Mouse (Mus musculus) stomach, embryonic 15.5 days (tissue): ENCODE data around the gene Tbc1d9b. TPM values are rescaled to one million over a fixed set of nuclear protein-coding genes. Genes with fewer than 3 reads are reported as not detected.

ENCODE experiments used
- ATAC-seq: fragments of 200-750 bp; cut with Nextera tagmentation; 2 replicates; pipeline ENCODE4 v1.8.0; 2017; ENCODE audit warnings: low read depth, moderate number of reproducible peaks, moderate TSS enrichment; ENCODE audit not compliant: insufficient read depth, low FRiP score
- H3K27ac ChIP-seq: fragments of 300-500 bp; sonication (generic); 2 replicates; pipeline ENCODE4 v1.5.1; 2015; ENCODE audit warnings: mild to moderate bottlenecking, inconsistent platforms
- H3K27me3 ChIP-seq: fragments of 300-500 bp; sonication (generic); replicated peaks from 2 replicates; pipeline ENCODE4 v1.6.1; 2015; ENCODE audit warnings: inconsistent platforms
- H3K36me3 ChIP-seq: fragments of 300-500 bp; sonication (generic); 2 replicates; pipeline ENCODE4 v1.6.1; 2015; ENCODE audit warnings: inconsistent platforms
- H3K4me1 ChIP-seq: fragments of 300-500 bp; sonication (generic); 2 replicates; pipeline ENCODE4 v1.6.1; 2015; ENCODE audit warnings: inconsistent platforms
- H3K4me2 ChIP-seq: fragments of 300-500 bp; sonication (generic); 2 replicates; pipeline ENCODE4 v1.6.1; 2015; ENCODE audit warnings: mild to moderate bottlenecking, inconsistent platforms
- H3K4me3 ChIP-seq: fragments of 300-500 bp; sonication (generic); replicated peaks from 2 replicates; pipeline ENCODE4 v1.5.1; 2015; ENCODE audit warnings: inconsistent platforms
- H3K9ac ChIP-seq: fragments of 300-500 bp; sonication (generic); 2 replicates; pipeline ENCODE4 v1.6.1; 2015; ENCODE audit warnings: inconsistent platforms
- H3K9me3 ChIP-seq: fragments of 300-500 bp; sonication (generic); 2 replicates; pipeline ENCODE4 v1.6.1; 2016; ENCODE audit warnings: inconsistent platforms
- WGBS: fragments of 180-500 bp; shearing (Covaris S2); methylation state at CpG from one replicate; pipeline ENCODE4 v1.1.7; 2015; 5-methylcytosine and 5-hydroxymethylcytosine counted together
- polyA plus RNA-seq: library from polyadenylated mRNA; unstranded; fragments of >200 nt; fragmentation: Nextera tagmentation; extraction: Ambion mirVana; gene quantifications from 2 replicates; pipeline ENCODE4 v1.2.1, GENCODE M21; 2015

Gene Tbc1d9b
- polyA plus RNA-seq, 1 experiment from 2014 or later, result 33.4 TPM

GRCm38 (mm10) chr11:50104016-50104415, 27.2 kb upstream of the Tbc1d9b start:
- H3K27me3 ChIP-seq, result no peaks in the 10 kb centered on the region
- H3K9ac ChIP-seq, result no peak overlapping the region
- WGBS, result 84% methylated on average over 6 of the region's 6 CpGs
- H3K4me2 ChIP-seq, result no peak overlapping the region
- H3K36me3 ChIP-seq, result no peaks in the 10 kb centered on the region
- H3K4me1 ChIP-seq, result 0 out of 2 replicates have a peak, but pooled peaks cover 3% of the 10 kb centered on the region
- H3K4me3 ChIP-seq, result no peak overlapping the region
- no peak overlapping the region for H3K27ac ChIP-seq
- no peak for ATAC-seq
- no peaks in the 10 kb centered on the region for H3K9me3 ChIP-seq

DNA sequence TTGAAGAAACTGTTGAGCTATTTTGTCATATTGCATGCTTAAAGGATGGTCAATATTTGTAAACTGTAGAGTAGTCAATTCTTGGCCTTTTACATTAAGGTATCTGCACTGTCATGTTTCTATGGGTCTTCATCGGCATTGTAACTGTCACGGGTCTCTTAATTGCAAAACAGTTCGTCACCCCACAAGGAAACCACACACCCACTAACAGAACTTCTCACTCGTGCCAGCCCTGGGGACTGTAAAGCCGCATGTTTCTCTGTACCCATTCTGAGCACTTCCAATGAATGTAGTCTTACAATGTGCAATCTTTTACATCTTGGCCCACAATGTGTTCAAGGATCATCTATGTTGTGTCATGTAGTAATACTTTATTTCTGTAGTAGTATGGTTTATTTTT, 26.0 kb upstream of the Tbc1d9b start:
- Histone ChIP-seq H3K4me2 (no peak overlapping the region), H3K27me3 (no peaks in the 10 kb centered on the region), H3K4me3 (no peak overlapping the region), H3K27ac (no peak overlapping the region), H3K9me3 (no peaks in the 10 kb centered on the region), H3K36me3 (no peaks in the 10 kb centered on the region), H3K4me1 (0 out of 2 replicates have a peak, but pooled peaks cover 3% of the 10 kb centered on the region), H3K9ac (no peak overlapping the region)
- no peak for ATAC-seq
- 77% methylated on average over 5 of the region's 5 CpGs for WGBS

DNA sequence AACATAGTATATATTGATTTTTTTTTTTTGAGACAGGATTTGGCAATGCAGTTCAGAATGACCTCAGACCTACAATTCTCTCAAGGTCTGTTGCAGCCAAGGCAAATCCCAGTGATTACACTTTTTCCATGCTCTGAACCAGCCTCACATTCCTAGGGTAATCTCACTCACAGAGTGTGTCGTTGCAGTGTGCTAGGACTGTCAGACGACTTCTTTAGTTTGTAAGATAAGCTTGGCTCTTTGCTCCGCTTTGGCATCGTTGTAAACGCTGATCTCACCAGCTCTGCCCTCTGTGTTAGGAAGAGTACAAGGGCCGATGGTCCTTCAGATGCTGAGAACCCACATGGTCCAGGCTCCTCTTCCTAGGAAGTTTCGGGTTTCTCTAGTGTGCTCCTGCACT, 25.2 kb upstream of the Tbc1d9b start:
- H3K27me3 ChIP-seq, result no peaks in the 10 kb centered on the region
- no peak overlapping the region for H3K27ac ChIP-seq
- H3K9me3 ChIP-seq, result no peaks in the 10 kb centered on the region
- H3K36me3 ChIP-seq, result no peaks in the 10 kb centered on the region
- H3K9ac ChIP-seq, result no peak overlapping the region
- H3K4me3 ChIP-seq, result no peak overlapping the region
- no peak overlapping the region for H3K4me2 ChIP-seq
- ATAC-seq, result no peak
- H3K4me1 ChIP-seq, result 0 out of 2 replicates have a peak, but pooled peaks cover 3% of the 10 kb centered on the region
- WGBS, result 62% methylated on average over 7 of the region's 7 CpGs

DNA sequence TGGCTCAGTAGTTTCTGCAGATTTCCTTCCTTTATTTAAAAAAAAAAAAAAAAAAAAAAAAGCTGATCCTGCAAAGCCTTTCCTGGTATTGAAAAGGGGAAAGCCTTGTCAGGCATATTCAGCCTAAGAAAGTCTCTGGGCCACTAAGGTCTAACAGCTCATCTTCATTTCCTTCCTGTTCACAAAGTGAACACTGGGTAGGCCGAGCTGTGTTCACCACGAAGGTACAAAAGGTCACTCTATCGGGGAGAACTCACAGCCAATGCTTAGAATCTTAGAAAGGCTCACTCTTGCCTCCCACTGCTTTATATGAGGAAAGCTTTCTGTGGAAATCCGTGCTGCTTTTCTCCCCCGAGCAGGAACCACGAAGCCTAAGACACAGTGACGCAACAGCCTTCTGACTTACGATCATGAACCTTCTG, 22.4 kb upstream of the Tbc1d9b start:
- WGBS, result 75% methylated on average over 8 of the region's 8 CpGs
- peak overlapping the region; percentile 26; the same call in 1 of the 2 replicates for H3K27ac ChIP-seq
- H3K27me3 ChIP-seq, result no peaks in the 10 kb centered on the region
- H3K4me1 ChIP-seq, result 0 out of 2 replicates have a peak, but pooled peaks cover 3% of the 10 kb centered on the region
- H3K9me3 ChIP-seq, result no peaks in the 10 kb centered on the region
- no peaks in the 10 kb centered on the region for H3K36me3 ChIP-seq
- no peak overlapping the region for H3K4me3 ChIP-seq
- no peak overlapping the region for H3K4me2 ChIP-seq
- ATAC-seq, result no peak
- no peak overlapping the region for H3K9ac ChIP-seq

DNA sequence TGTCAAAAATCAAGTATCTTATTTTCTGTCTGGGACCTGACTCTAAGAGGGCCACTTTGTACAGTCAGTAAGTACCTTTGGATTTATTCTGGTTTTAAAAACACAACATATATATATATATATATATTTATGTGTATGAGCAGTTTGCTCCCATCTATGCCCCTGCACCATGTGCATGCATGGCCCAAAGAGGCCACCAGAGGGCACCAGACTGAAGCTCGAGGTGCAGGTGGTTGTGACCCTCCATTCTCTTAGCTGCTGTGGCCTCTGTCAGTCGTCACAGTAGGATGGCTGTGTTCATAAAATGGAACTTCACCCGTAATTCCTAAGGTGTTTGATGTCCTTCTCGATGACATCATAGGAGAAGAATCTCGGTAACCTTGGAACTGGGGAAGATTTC, 16.9 kb upstream of the Tbc1d9b start:
- no peaks in the 10 kb centered on the region for H3K27me3 ChIP-seq
- H3K9me3 ChIP-seq, result no peaks in the 10 kb centered on the region
- H3K27ac ChIP-seq, result no peak overlapping the region
- H3K4me2 ChIP-seq, result no peak overlapping the region
- WGBS, result 22% methylated on average over 5 of the region's 5 CpGs
- no peak for ATAC-seq
- no peak overlapping the region for H3K4me3 ChIP-seq
- H3K4me1 ChIP-seq, result no peaks in the 10 kb centered on the region
- H3K9ac ChIP-seq, result no peak overlapping the region
- no peaks in the 10 kb centered on the region for H3K36me3 ChIP-seq

- H3K27me3 ChIP-seq, result no peaks in the 10 kb centered on the region
- H3K27ac ChIP-seq, result no peak overlapping the region
- no peak overlapping the region for H3K4me2 ChIP-seq
- WGBS, result 86% methylated on average over 8 of the region's 8 CpGs
- no peaks in the 10 kb centered on the region for H3K9me3 ChIP-seq
- no peaks in the 10 kb centered on the region for H3K4me1 ChIP-seq
- H3K9ac ChIP-seq, result no peak overlapping the region
- H3K36me3 ChIP-seq, result no peaks in the 10 kb centered on the region
- H3K4me3 ChIP-seq, result no peak overlapping the region
- ATAC-seq, result no peak
Observed at GRCm38 (mm10) chr11:50122631-50123081, 8.5 kb upstream of the Tbc1d9b start.

DNA sequence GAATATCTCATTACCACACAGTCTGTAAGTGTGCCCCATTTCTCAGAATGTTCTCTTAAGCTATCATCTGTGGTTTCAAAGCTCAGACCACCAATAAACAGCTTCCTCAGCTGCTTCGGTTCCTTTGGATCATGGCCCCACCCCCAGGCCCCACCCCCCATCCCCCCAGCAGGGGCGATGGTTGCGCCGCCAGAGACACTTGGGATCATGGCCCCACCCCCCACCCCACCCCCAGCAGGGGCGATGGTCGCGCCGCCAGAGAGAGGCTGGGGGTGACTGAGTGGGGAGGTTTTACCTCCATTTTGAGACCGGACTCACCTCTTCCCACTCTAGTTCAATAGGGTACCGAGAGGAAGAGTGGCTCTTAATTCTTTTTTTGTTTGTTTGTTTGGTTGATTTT, 3.4 kb upstream of the Tbc1d9b start:
- 3% methylated on average over 10 of the region's 10 CpGs for WGBS
- no peak overlapping the region for H3K4me3 ChIP-seq
- no peak overlapping the region for H3K27ac ChIP-seq
- no peaks in the 10 kb centered on the region for H3K27me3 ChIP-seq
- ATAC-seq, result no peak
- no peaks in the 10 kb centered on the region for H3K36me3 ChIP-seq
- H3K9ac ChIP-seq, result no peak overlapping the region
- peaks cover 15% of the 10 kb centered on the region for H3K4me1 ChIP-seq
- H3K4me2 ChIP-seq, result peak overlapping the region; percentile 41
- H3K9me3 ChIP-seq, result no peaks in the 10 kb centered on the region

GRCm38 (mm10) chr11:50131801-50132201, 605 bp downstream of the Tbc1d9b start:
- Histone ChIP-seq H3K4me1 (peaks cover 15% of the 10 kb centered on the region), H3K4me3 (peak overlapping the region; percentile 88), H3K9ac (peak overlapping the region; percentile 99), H3K27me3 (no peaks in the 10 kb centered on the region), H3K36me3 (peaks cover 7% of the 10 kb centered on the region), H3K9me3 (no peaks in the 10 kb centered on the region), H3K27ac (peak overlapping the region; percentile 84), H3K4me2 (peak overlapping the region; percentile 95)
- ATAC-seq, result no peak; the same call in 1 of the 2 replicates
- 10% methylated on average over 10 of the region's 10 CpGs for WGBS

DNA sequence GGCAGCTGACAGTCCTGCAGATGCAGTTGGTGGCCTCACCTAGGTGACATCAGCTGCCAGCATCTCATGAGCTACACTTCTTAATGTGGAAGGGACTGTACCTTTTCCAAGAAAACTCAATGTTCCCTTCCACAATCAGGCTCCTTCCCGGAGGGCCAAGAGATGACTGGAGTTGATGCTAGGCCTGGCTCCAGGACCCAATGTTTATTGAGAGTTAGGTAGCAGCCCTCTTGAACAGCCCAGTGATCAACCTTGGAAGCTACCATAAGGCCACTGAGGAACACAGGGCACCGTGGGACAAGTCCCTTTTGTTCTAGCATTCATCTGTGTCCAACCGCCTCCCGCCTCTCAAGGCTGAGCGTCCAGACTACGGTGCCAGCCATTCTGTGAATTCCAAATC, 1.1 kb downstream of the Tbc1d9b start:
- H3K27me3 ChIP-seq, result no peaks in the 10 kb centered on the region
- H3K4me2 ChIP-seq, result peak overlapping the region; percentile 95
- H3K4me1 ChIP-seq, result peaks cover 15% of the 10 kb centered on the region
- H3K27ac ChIP-seq, result 0 out of 2 replicates have a peak overlapping the region, but pooled peaks have one; percentile 84
- 87% methylated on average over 6 of the region's 6 CpGs for WGBS
- peaks cover 11% of the 10 kb centered on the region for H3K36me3 ChIP-seq
- ATAC-seq, result no peak
- H3K4me3 ChIP-seq, result peak overlapping the region; percentile 88
- H3K9me3 ChIP-seq, result no peaks in the 10 kb centered on the region
- peak overlapping the region; percentile 99; the same call in 1 of the 2 replicates for H3K9ac ChIP-seq

- WGBS, result 63% methylated on average over 10 of the region's 10 CpGs
- Histone ChIP-seq H3K27me3 (no peaks in the 10 kb centered on the region), H3K9ac (no peak overlapping the region), H3K27ac (no peak overlapping the region), H3K4me3 (no peak overlapping the region), H3K4me2 (no peak overlapping the region), H3K4me1 (peaks cover 13% of the 10 kb centered on the region; the same call in 1 of the 2 replicates), H3K9me3 (no peaks in the 10 kb centered on the region), H3K36me3 (peaks cover 27% of the 10 kb centered on the region)
- no peak for ATAC-seq
Observed at GRCm38 (mm10) chr11:50134136-50134859, 3.1 kb downstream of the Tbc1d9b start.

DNA sequence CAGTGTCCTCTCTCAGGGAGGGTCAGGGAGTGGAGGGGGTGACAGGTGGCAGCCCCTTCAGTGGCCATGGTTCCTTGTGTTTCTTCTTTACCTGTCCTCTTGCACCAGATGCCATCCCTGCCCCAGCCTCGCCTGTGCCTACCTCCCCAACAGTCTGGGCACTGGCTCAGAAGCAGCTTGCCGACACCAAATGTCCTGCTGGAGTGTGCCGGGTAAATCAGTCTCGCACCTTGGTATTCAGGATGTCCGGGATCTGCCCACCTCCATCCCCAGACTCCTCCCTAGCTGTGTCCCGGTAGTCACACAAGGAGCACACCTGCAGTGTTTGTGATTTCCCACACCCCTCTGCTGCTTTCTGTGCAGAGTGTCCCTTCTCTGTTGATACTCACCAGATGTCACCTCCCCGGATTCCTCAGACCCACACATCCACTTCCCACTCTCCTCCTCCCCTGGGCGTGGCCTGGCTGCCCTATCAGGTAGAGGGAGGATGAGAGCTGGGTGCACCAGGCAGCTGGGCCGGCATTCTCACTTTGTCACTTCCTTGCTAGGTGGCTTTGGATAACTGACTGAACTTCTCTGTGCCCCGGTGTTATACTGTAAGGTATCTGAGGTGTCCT, 7.1 kb downstream of the Tbc1d9b start:
- H3K27me3 ChIP-seq, result no peaks in the 10 kb centered on the region
- H3K4me3 ChIP-seq, result no peak overlapping the region
- peaks cover 53% of the 10 kb centered on the region for H3K36me3 ChIP-seq

DNA sequence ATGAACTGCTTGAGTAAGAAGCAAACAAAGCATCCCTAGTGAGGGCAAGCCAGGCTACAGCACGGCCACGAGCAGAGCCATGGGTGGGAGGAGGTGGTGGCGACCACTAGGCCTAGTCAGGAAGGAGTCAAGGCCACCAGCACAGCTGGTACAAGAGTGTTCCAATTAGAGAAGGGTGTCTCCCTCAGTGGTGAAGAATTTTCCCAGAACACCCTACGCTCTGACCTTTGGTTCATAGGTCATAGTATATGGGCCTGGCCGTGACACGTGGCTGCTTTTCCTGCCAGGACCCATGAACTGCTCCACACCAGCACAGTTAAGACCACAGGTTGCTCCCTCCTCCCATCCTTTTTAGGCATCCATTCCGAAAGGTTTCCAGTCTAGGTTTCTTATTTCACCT, 8.4 kb downstream of the Tbc1d9b start:
- peaks cover 53% of the 10 kb centered on the region for H3K36me3 ChIP-seq
- no peak overlapping the region for H3K4me3 ChIP-seq
- H3K27ac ChIP-seq, result no peak overlapping the region
- H3K9ac ChIP-seq, result no peak overlapping the region
- H3K4me2 ChIP-seq, result no peak overlapping the region
- WGBS, result 72% methylated on average over 7 of the region's 7 CpGs
- H3K9me3 ChIP-seq, result no peaks in the 10 kb centered on the region
- no peaks in the 10 kb centered on the region for H3K4me1 ChIP-seq
- ATAC-seq, result no peak
- no peaks in the 10 kb centered on the region for H3K27me3 ChIP-seq

More for the DNA sequence above, 7.1 kb downstream of the Tbc1d9b start:
- 0 out of 2 replicates have a peak, but pooled peaks have one; percentile 38 for ATAC-seq
- Histone ChIP-seq H3K27ac (no peak overlapping the region), H3K9me3 (no peaks in the 10 kb centered on the region), H3K4me1 (no peaks in the 10 kb centered on the region), H3K9ac (no peak overlapping the region), H3K4me2 (no peak overlapping the region)
- 55% methylated on average over 10 of the region's 10 CpGs for WGBS
